Mouse (Mus musculus) stomach, adult 2 months (tissue): ENCODE measurements around the gene Krtap16-1. TPM values are rescaled to one million over a fixed set of nuclear protein-coding genes. Genes with fewer than 3 reads are reported as not detected.

ENCODE experiments used
- polyA plus RNA-seq: library from polyadenylated mRNA; depleted of rRNA; stranded (reverse); fragments of >200 nt; gene quantifications from 2 replicates; pipeline ENCODE4 v1.2.3, GENCODE M21; 2012; rRNA removed

Gene Krtap16-1
- not detected in 2 replicates for polyA plus RNA-seq

GRCm38 (mm10) chr11:99986180-99986647 lies at the start of gene Krtap16-1:
Gene Krtap16-1 (minus strand): TSS chr11:99986597.

GRCm38 (mm10) chr11:100029768-100030167 lies 43.4 kb upstream of the Krtap16-1 start, which contains the start of gene Krt33b:
Gene Krt33b (minus strand): TSS chr11:100029868.

GRCm38 (mm10) chr11:100016112-100016511 lies 29.7 kb upstream of the Krtap16-1 start, which contains the start of gene Krt33a:
Gene Krt33a (minus strand): TSS chr11:100016212.

GRCm38 (mm10) chr11:99993620-99994383 lies 7.4 kb upstream of the Krtap16-1 start, which contains the start of gene Krtap17-1:
Gene Krtap17-1 (minus strand): TSS chr11:99993994.

GRCm38 (mm10) chr11:99978953-99979352 lies 7.4 kb downstream of the Krtap16-1 start, which contains the start of gene Krtap29-1:
Gene Krtap29-1 (minus strand): TSS chr11:99979053.

GRCm38 (mm10) chr11:99948175-99948574 lies 38.2 kb downstream of the Krtap16-1 start, which contains the start of gene Krtap9-5:
Gene Krtap9-5 (plus strand): TSS chr11:99948475.

GRCm38 (mm10) chr11:99935991-99936390 lies 50.4 kb downstream of the Krtap16-1 start, which contains the start of gene Krtap31-2:
Gene Krtap31-2 (plus strand): TSS chr11:99936291.

Other genes with a start within 250 kb of the Krtap16-1 start
- gene Gm11595, start 213.7 kb downstream of the Krtap16-1 start, polyA plus RNA-seq = not detected in 2 replicates
- gene Krtap4-8, start 205.9 kb downstream of the Krtap16-1 start, polyA plus RNA-seq = not detected in 2 replicates
- not detected in 2 replicates for gene Krtap4-9, start 201.4 kb downstream of the Krtap16-1 start, polyA plus RNA-seq
- not detected in 2 replicates for gene Gm11596, start 193.1 kb downstream of the Krtap16-1 start, polyA plus RNA-seq
- not detected in 2 replicates for gene Gm11569, start 187.7 kb downstream of the Krtap16-1 start, polyA plus RNA-seq
- gene Gm11554, start 182.2 kb downstream of the Krtap16-1 start, polyA plus RNA-seq = 0.25 TPM in 1 of 2 replicates, not detected in the other
- 0.36 TPM in 1 of 2 replicates, not detected in the other for gene Krtap4-13, start 176.7 kb downstream of the Krtap16-1 start, polyA plus RNA-seq
- not detected in 2 replicates for gene Gm11564, start 170.9 kb downstream of the Krtap16-1 start, polyA plus RNA-seq
- not detected in 2 replicates for gene 2300003K06Rik, start 148.5 kb downstream of the Krtap16-1 start, polyA plus RNA-seq
- gene Krtap4-16, start 135.0 kb downstream of the Krtap16-1 start, polyA plus RNA-seq = not detected in 2 replicates
- not detected in 2 replicates for gene Gm11568, start 128.7 kb downstream of the Krtap16-1 start, polyA plus RNA-seq
- gene Gm11559, start 122.1 kb downstream of the Krtap16-1 start, polyA plus RNA-seq = not detected in 2 replicates
- gene Krtap9-1, start 113.2 kb downstream of the Krtap16-1 start, polyA plus RNA-seq = not detected in 2 replicates
- not detected in 2 replicates for gene Gm11567, start 107.4 kb downstream of the Krtap16-1 start, polyA plus RNA-seq
- not detected in 2 replicates for gene Krtap31-1, start 78.7 kb downstream of the Krtap16-1 start, polyA plus RNA-seq
- gene Gm11565, start 71.8 kb downstream of the Krtap16-1 start, polyA plus RNA-seq = not detected in 2 replicates
- gene Krtap31-2, start 50.3 kb downstream of the Krtap16-1 start, polyA plus RNA-seq = not detected in 2 replicates
- not detected in 2 replicates for gene Krtap9-5, start 38.1 kb downstream of the Krtap16-1 start, polyA plus RNA-seq
- gene Krtap29-1, start 7.5 kb downstream of the Krtap16-1 start, polyA plus RNA-seq = not detected in 2 replicates
- gene Krtap17-1, start 7.4 kb upstream of the Krtap16-1 start, polyA plus RNA-seq = not detected in 2 replicates
- gene Krt33a, start 29.6 kb upstream of the Krtap16-1 start, polyA plus RNA-seq = not detected in 2 replicates
- gene Krt33b, start 43.3 kb upstream of the Krtap16-1 start, polyA plus RNA-seq = not detected in 2 replicates
- not detected in 2 replicates for gene Krt34, start 55.0 kb upstream of the Krtap16-1 start, polyA plus RNA-seq
- 0.09 TPM in 1 of 2 replicates, not detected in the other for gene Krt31, start 64.0 kb upstream of the Krtap16-1 start, polyA plus RNA-seq
- gene Krt32, start 101.6 kb upstream of the Krtap16-1 start, polyA plus RNA-seq = 2.5 TPM in 2 replicates
- 0.08 TPM in 1 of 2 replicates, not detected in the other for gene Krt35, start 109.6 kb upstream of the Krtap16-1 start, polyA plus RNA-seq
- gene Krt36, start 119.0 kb upstream of the Krtap16-1 start, polyA plus RNA-seq = 0.06 and 0.19 TPM in 2 replicates
- 602 and 681 TPM in 2 replicates for gene Krt13, start 135.0 kb upstream of the Krtap16-1 start, polyA plus RNA-seq
- 7.7 and 17.9 TPM in 2 replicates for gene Krt15, start 149.3 kb upstream of the Krtap16-1 start, polyA plus RNA-seq
- gene Krt19, start 162.1 kb upstream of the Krtap16-1 start, polyA plus RNA-seq = 1,679 and 2,029 TPM in 2 replicates
- not detected in 2 replicates for gene Krt9, start 206.6 kb upstream of the Krtap16-1 start, polyA plus RNA-seq
- gene Krt14, start 221.0 kb upstream of the Krtap16-1 start, polyA plus RNA-seq = 147 and 161 TPM in 2 replicates